Mouse (Mus musculus) limb, embryonic 14.5 days (tissue): ENCODE measurements around the gene Gm6525. TPM values are rescaled to one million over a fixed set of nuclear protein-coding genes. Genes with fewer than 3 reads are reported as not detected.

Experiments used
- ATAC-seq: fragments of 200-750 bp; cut with Nextera tagmentation; 2 replicates; pipeline ENCODE4 v1.8.0; 2017; ENCODE audit warnings: low read depth, moderate number of reproducible peaks, moderate TSS enrichment; ENCODE audit not compliant: low FRiP score
- DNase-seq: peaks from one replicate; pipeline ENCODE4 v3.0.0-alpha.2; 2015; ENCODE audit warnings: low spot score
- H3K27ac ChIP-seq: fragments of 300-500 bp; sonication (generic); replicated peaks from 2 replicates; pipeline ENCODE4 v1.5.1; 2014; ENCODE audit warnings: low read depth, mild to moderate bottlenecking, low read length, moderate library complexity, mixed read lengths
- H3K27me3 ChIP-seq: fragments of 300-500 bp; sonication (generic); 2 replicates; pipeline ENCODE4 v1.6.1; 2014; ENCODE audit warnings: low read length, mixed read lengths; ENCODE audit not compliant: control insufficient read depth, insufficient read depth
- H3K36me3 ChIP-seq: fragments of 300-500 bp; sonication (generic); 2 replicates; pipeline ENCODE4 v1.6.1; 2014; ENCODE audit warnings: mild to moderate bottlenecking, low read length, moderate library complexity, mixed read lengths; ENCODE audit not compliant: control insufficient read depth, insufficient read depth
- H3K4me1 ChIP-seq: fragments of 300-500 bp; sonication (generic); 2 replicates; pipeline ENCODE4 v1.6.1; 2014; ENCODE audit warnings: antibody characterized with exemption, low read length, mixed read lengths; ENCODE audit not compliant: control insufficient read depth, insufficient read depth
- H3K4me2 ChIP-seq: fragments of 300-500 bp; sonication (generic); replicated peaks from 2 replicates; pipeline ENCODE4 v1.6.1; 2014; ENCODE audit warnings: low read depth, mild to moderate bottlenecking, low read length, moderate library complexity; ENCODE audit not compliant: severe bottlenecking
- H3K4me3 ChIP-seq: fragments of 300-500 bp; sonication (generic); replicated peaks from 2 replicates; pipeline ENCODE4 v1.5.1; 2014; ENCODE audit warnings: low read length
- H3K9ac ChIP-seq: fragments of 300-500 bp; sonication (generic); 2 replicates; pipeline ENCODE4 v1.6.1; 2014; ENCODE audit warnings: mild to moderate bottlenecking, low read depth, low read length, moderate library complexity; ENCODE audit not compliant: severe bottlenecking
- H3K9me3 ChIP-seq: fragments of 300-500 bp; sonication (generic); 2 replicates; pipeline ENCODE4 v1.6.1; 2016; ENCODE audit warnings: low read length; ENCODE audit not compliant: control insufficient read depth
- POLR2A ChIP-seq: fragments of 200-500 bp; IDR thresholded peaks from 2 replicates; pipeline ENCODE4 v1.8.0; 2012; ENCODE audit warnings: inconsistent platforms, mild to moderate bottlenecking, moderate library complexity, borderline replicate concordance; ENCODE audit not compliant: insufficient read depth, insufficient read length; ENCODE audit errors: extremely low read depth
- WGBS: fragments of 180-500 bp; shearing (Covaris S2); extraction: QIAGEN DNeasy Blood & Tissue Kit; methylation state at CpG from one replicate; pipeline ENCODE4 v1.1.7; 2014; 5-methylcytosine and 5-hydroxymethylcytosine counted together
- polyA plus RNA-seq, 2 experiments: library from polyadenylated mRNA; depleted of rRNA in 1 of 2; stranded (reverse) in 1 of 2; unstranded in 1 of 2; fragments of >200 nt; fragmentation: Nextera tagmentation in 1 of 2; extraction: Ambion mirVana in 1 of 2; gene quantifications; 2 replicates each; pipeline versions ENCODE4 v1.2.1 to v1.2.3; 2012 to 2014

Gene Gm6525
- polyA plus RNA-seq, 2 experiments = 0.39 to 0.55 TPM

- Histone ChIP-seq H3K4me2 (no peak overlapping the region), H3K9ac (no peak overlapping the region), H3K9me3 (no peaks in the 10 kb centered on the region), H3K4me3 (no peak overlapping the region), H3K36me3 (no peaks in the 10 kb centered on the region), H3K27ac (no peak overlapping the region), H3K4me1 (no peaks in the 10 kb centered on the region), H3K27me3 (no peaks in the 10 kb centered on the region)
- ATAC-seq = no peak
- TF ChIP-seq POLR2A = no peak
- no peak for DNase-seq
- WGBS = 96% methylated on average over 3 of the region's 3 CpGs
Measured at GRCm38 (mm10) chr3:84149831-84150230, 24.1 kb upstream of the Gm6525 start.

- ATAC-seq = no peak
- Histone ChIP-seq H3K27ac (no peak overlapping the region), H3K4me1 (peaks cover 5% of the 10 kb centered on the region; the same call in 1 of the 2 replicates), H3K9ac (no peak overlapping the region), H3K4me2 (peak overlapping the region; percentile 95), H3K4me3 (peak overlapping the region; percentile 53), H3K27me3 (no peaks in the 10 kb centered on the region), H3K9me3 (no peaks in the 10 kb centered on the region), H3K36me3 (no peaks in the 10 kb centered on the region)
- DNase-seq = no peak
- WGBS = 3% methylated on average over 12 of the region's 12 CpGs
- TF ChIP-seq POLR2A = no peak
Measured at GRCm38 (mm10) chr3:84154721-84155141, 19.2 kb upstream of the Gm6525 start.

DNA sequence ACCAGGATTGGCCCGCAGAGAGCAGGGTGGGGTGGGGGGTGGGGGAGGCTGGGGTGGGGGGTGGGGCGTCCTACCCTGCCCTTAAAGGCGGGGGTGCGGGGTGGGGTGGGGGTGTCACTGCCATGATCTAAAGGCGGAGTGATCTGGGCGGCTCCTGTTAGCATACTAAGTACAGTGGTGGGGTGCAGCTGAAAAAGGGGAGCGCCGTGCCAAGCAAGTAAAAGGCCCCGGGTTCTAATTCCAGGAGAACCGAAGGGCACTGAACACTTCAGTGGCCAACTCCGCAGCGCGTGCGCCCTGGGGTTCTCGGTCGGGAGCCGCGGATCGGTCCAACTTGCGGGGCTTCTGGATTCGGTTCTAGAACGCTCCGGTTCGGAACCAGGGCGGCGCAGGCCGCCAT, 18.8 kb upstream of the Gm6525 start:
- peak; percentile 36 for DNase-seq
- WGBS = 2% methylated on average over 21 of the region's 27 CpGs

DNA sequence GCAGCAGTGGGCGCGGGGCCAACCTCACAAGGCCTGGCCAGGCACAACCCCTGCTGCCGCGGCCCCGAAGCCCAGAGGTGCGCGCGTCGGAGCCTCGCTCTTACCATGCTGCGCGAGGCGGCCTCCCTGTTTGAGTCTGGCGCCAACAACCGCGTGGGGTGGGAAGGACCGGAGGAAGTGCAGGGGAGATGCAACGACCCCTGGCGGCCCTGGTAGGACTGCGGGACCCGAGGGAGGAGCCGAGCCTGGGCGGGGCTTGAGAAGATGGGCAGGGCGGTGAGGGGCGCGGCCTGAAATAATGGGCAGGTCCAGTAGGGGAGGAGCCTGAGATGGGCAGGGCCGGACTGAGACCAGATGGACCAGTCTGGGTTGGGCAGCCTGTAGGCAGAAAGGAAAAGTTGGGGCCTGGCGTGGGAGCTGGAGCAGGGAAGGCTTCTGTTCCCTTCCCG, 18.3 kb upstream of the Gm6525 start, which contains the start of gene Mnd1:
Gene Mnd1, minus strand, starts transcription at position 229 of the 449 bp plus-strand sequence.
- 0 out of 2 replicates have a peak, but pooled peaks have one; percentile 40 for TF ChIP-seq POLR2A
- peak within 1 kb of the TSS; percentile 52 for H3K27ac ChIP-seq
- H3K36me3 ChIP-seq = no peaks in the 10 kb centered on the region
- ATAC-seq (peak; percentile 98), DNase-seq (peak; percentile 96)
- no peaks in the 10 kb centered on the region for H3K9me3 ChIP-seq
- peak within 1 kb of the TSS; percentile 53 for H3K4me3 ChIP-seq
- peaks cover 5% of the 10 kb centered on the region; the same call in 1 of the 2 replicates for H3K4me1 ChIP-seq
- 1% methylated on average over 27 of the region's 29 CpGs for WGBS
- H3K4me2 ChIP-seq = peak within 1 kb of the TSS; percentile 95
- H3K9ac ChIP-seq = peak within 1 kb of the TSS; percentile 63
- no peaks in the 10 kb centered on the region for H3K27me3 ChIP-seq

More for the DNA sequence above, 18.8 kb upstream of the Gm6525 start:
- H3K4me3 ChIP-seq = peak overlapping the region; percentile 53
- no peaks in the 10 kb centered on the region for H3K9me3 ChIP-seq
- H3K4me2 ChIP-seq = peak overlapping the region; percentile 95
- TF ChIP-seq POLR2A = no peak
- H3K27ac ChIP-seq = peak overlapping the region; percentile 48
- H3K27me3 ChIP-seq = no peaks in the 10 kb centered on the region
- no peaks in the 10 kb centered on the region for H3K36me3 ChIP-seq
- H3K9ac ChIP-seq = peak overlapping the region; percentile 63
- ATAC-seq = peak; percentile 39
- peaks cover 5% of the 10 kb centered on the region; the same call in 1 of the 2 replicates for H3K4me1 ChIP-seq

DNA sequence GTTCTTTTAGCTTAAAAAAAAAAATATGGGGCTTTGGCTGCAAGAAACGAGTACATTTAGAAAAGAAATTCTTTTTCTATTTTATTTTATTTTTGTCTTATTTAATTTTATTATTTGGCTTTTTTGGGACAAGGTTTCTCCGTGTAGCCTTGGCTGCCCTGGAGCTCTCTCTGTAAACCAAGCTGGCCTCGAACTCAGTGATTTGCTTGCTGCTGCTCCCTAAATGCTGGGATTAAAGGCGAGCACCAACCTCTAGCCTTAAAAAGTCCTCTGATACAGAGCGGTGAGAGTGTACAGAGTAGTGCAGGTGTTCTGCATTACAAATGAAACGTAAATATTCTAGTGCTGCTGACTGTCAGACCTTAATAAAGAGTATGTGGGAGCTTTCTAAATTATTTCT, 17.8 kb upstream of the Gm6525 start:
- no peak for TF ChIP-seq POLR2A
- DNase-seq (no peak), ATAC-seq (no peak)
- Histone ChIP-seq H3K4me3 (peak overlapping the region; percentile 53), H3K36me3 (no peaks in the 10 kb centered on the region), H3K9me3 (no peaks in the 10 kb centered on the region), H3K9ac (no peak overlapping the region), H3K27me3 (no peaks in the 10 kb centered on the region), H3K4me1 (peaks cover 5% of the 10 kb centered on the region; the same call in 1 of the 2 replicates), H3K4me2 (peak overlapping the region; percentile 95), H3K27ac (peak overlapping the region; percentile 52)
- WGBS = 30% methylated on average over 6 of the region's 6 CpGs
